Mouse (Mus musculus) liver, embryonic 14.5 days (tissue): ENCODE measurements around the gene Slc25a4.

Experiments
- CTCF ChIP-seq: IDR thresholded peaks from 2 replicates; pipeline ENCODE4 v1.5.1; 2016; ENCODE audit warnings: antibody characterized with exemption, low read depth, control low read depth
- EP300 ChIP-seq: IDR thresholded peaks from 2 replicates; pipeline ENCODE4 v1.6.1; 2016; ENCODE audit warnings: antibody characterized with exemption, low read depth

DNA sequence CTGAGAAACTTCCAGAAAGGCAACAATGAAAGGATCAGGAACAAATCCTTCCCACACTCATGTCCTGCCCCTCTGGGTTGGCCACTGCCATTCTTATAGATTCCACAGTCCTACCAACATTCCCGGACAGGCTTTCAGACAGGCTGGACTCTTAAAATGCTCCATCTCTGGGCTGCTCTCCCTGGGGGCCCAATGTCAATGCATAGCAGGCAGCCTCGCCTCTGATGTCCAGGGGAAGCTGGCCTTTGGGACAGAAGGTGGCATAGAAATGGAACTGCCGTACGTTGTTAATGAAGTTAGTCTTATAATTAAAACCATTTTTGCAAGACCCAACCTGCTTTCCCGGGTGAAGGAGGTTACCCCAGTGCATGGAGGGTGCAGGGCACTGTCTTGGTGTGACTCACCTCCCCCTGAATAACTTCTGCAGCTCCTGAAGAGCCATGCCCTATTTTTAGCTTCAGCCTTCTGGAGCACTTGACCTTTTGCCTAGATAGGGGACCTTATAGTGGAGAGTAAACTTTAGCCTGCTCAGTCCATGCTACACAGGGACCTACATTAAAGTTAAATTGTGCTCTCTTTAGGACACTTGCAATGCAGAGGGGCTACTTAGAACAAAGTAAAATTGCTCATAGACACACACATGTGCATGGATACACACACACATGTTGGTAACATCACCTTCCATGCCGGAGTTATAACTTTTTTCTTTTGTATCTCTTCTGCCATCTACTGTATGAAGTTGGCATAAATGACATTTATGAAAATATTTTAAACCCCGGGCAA lies 25.5 kb upstream of the Slc25a4 start:
- TF ChIP-seq CTCF (no peak), EP300 (no peak)
